Mouse (Mus musculus) testis, adult 2 months (tissue): ENCODE data around the gene Cnih4.

Source experiments
- CTCF ChIP-seq: fragments of 200-500 bp; IDR thresholded peaks from 2 replicates; pipeline ENCODE4 v1.5.1; 2012; ENCODE audit warnings: low read depth, mild to moderate bottlenecking, inconsistent platforms, low read length, moderate library complexity; ENCODE audit not compliant: control insufficient read depth, insufficient read depth, insufficient replicate concordance
- POLR2A ChIP-seq: fragments of 200-500 bp; IDR thresholded peaks from 2 replicates; pipeline ENCODE4 v1.6.1; 2012; ENCODE audit warnings: low read depth, mild to moderate bottlenecking, inconsistent platforms, low read length, moderate library complexity; ENCODE audit not compliant: control insufficient read depth

DNA sequence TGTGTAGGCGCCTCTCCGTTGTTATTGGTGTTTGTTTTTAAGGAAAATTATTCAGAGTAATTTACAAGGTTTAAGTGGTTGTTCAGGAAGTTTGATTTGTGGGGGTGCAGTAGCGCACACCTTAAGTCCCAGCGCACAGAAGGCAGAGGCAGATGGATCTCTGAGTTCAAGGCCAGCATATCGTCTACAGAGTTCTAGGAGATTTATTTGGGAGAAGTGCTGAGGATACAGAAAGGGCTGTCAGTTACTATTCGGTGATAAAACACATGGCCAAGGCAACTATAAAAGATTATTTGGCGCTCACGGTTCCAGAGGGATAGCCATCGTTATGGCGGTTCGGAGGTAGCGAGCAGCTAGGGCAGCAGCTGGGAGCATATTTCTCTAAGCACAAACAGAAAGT, 473 bp downstream of the Cnih4 start:
- TF ChIP-seq CTCF = no peak
- TF ChIP-seq POLR2A = no peak
